Mouse (Mus musculus) bone marrow macrophage, adult 2 months (primary cell): ENCODE measurements around the gene Palmd.

ENCODE experiments used
- CTCF ChIP-seq: IDR thresholded peaks from 2 replicates; pipeline ENCODE4 v1.5.1; 2012; ENCODE audit warnings: low read depth, mild to moderate bottlenecking, low read length, moderate library complexity
- POLR2A ChIP-seq: IDR thresholded peaks from 2 replicates; pipeline ENCODE4 v1.6.1; 2012; ENCODE audit warnings: mild to moderate bottlenecking, low read depth, low read length, borderline replicate concordance

DNA sequence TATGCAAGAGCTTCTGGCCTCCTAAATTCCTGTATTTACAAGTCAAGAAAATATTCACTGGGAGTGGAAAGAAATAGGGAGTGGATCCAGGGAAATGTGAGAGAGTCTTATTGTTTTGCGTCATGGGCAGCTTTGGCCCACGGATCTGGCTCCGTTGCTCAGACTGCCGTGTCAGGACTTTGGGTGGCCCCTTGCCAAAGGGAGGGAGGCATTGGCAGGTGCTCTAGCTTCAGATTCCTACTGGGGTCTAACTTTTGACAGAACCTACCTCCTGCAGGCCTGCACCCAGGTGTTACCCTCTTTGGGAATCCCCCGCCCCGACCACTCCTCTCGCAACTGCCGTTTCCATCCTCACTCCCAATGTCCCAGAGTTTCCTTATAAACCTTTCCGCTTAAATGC, 4.4 kb downstream of the Palmd start:
- no peak for TF ChIP-seq CTCF
- TF ChIP-seq POLR2A: no peak
